Mouse (Mus musculus): ENCODE results near the gene Rnf167. TPM values are rescaled to one million over a fixed set of nuclear protein-coding genes. Genes with fewer than 3 reads are reported as not detected.

The Rnf167 gene
- polyA plus RNA-seq, 1 experiment from 2014 or later: 104 TPM

GRCm38 (mm10) chr11:70619101-70619500 lies 27.9 kb upstream of the Rnf167 start, which contains the start of gene Chrne:
TSS of gene Chrne (minus strand) at chr11:70619216.
- H3K4me3 ChIP-seq: no peak within 1 kb of the TSS
- ATAC-seq (ENCODE audit: insufficient number of reproducible peaks, insufficient read depth, low FRiP score, low TSS enrichment): no peak
- H3K27ac ChIP-seq: no peak within 1 kb of the TSS
- WGBS: 35% methylated on average over 1 of the region's 1 CpGs
- H3K9ac ChIP-seq: no peak within 1 kb of the TSS
- H3K36me3 ChIP-seq: no peaks in the 10 kb centered on the region
- no peak within 1 kb of the TSS for H3K4me2 ChIP-seq (replicated peaks)
- H3K27me3 ChIP-seq: peaks cover 12% of the 10 kb centered on the region; the same call in 1 of the 2 replicates
- H3K9me3 ChIP-seq: no peaks in the 10 kb centered on the region
- H3K4me1 ChIP-seq: peaks cover 15% of the 10 kb centered on the region

DNA sequence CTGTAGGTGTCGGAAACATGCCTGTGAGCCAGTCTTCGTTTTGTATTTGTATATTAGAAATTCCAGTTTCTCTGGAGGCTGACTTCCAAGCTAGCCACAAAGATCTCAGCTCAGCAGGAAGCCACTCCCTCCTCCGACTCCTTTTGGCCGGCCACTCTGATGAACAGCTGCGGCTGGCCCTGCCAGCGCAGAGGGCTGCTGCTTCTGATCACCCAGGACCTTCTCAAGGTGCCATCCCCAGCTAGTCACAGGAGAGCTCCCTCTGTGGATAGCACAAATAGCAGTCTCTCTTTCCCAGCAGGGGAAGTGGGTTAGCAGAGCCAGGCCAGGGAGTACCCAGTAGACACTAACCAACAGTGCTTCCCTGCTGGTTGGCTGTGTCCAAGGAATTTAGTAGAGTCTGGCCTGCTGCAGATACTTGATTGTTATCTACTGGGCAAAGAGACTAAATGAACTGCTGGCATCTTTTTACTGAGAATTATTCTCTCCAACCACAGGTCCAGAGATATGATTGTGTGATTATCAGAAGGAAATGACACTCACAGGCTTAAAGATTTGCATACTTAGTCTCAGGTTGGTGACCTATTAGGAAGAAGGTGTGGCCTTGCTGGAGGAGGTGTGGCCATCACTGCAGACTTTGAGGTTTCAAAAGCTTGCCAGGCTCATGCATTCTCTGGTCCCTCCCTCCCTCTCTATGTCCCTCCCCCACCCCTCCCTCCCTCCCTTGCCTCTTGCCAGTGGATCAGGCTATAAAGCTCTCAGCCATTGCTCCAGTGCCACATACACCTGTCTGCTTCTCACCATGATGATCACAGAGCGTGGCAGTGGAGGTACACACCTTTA lies 24.8 kb upstream of the Rnf167 start:
- Histone ChIP-seq H3K9ac (no peak overlapping the region), H3K36me3 (no peaks in the 10 kb centered on the region), H3K4me3 (no peak overlapping the region), H3K27me3 (no peaks in the 10 kb centered on the region), H3K4me2 (replicated peaks) (no peak overlapping the region), H3K27ac (no peak overlapping the region), H3K9me3 (no peaks in the 10 kb centered on the region), H3K4me1 (no peaks in the 10 kb centered on the region)
- WGBS: 50% methylated on average over 7 of the region's 7 CpGs
- no peak for ATAC-seq (ENCODE audit: insufficient number of reproducible peaks, insufficient read depth, low FRiP score, low TSS enrichment)

- no peak for ATAC-seq (ENCODE audit: insufficient number of reproducible peaks, insufficient read depth, low FRiP score, low TSS enrichment)
- H3K4me2 ChIP-seq (replicated peaks): no peak overlapping the region
- no peaks in the 10 kb centered on the region for H3K9me3 ChIP-seq
- H3K27ac ChIP-seq: no peak overlapping the region
- H3K36me3 ChIP-seq: no peaks in the 10 kb centered on the region
- no peaks in the 10 kb centered on the region for H3K27me3 ChIP-seq
- WGBS: 85% methylated on average over 10 of the region's 10 CpGs
- H3K4me3 ChIP-seq: no peak overlapping the region
- no peak overlapping the region for H3K9ac ChIP-seq
- H3K4me1 ChIP-seq: no peaks in the 10 kb centered on the region
Measured at GRCm38 (mm10) chr11:70623053-70623742, 23.8 kb upstream of the Rnf167 start.

DNA sequence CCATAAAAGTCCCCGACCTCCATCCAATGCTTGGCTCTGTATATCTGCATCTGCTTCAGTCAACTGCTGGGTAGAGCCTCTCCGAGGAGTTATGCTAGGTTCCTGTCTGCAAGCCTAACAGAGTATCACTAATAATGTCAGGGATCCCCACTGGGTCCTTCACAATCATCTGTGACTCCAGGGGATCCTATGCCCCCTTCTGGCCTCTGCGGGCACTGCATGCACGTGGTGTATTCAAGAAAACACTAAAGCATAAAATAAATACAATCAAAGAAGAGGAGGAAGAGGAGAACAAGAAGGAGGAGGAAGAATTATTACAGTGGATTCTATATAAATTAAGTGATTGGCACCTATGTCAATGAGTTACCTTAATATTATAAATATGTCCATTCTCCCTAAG lies 21.6 kb upstream of the Rnf167 start:
- Histone ChIP-seq H3K27ac (no peak overlapping the region), H3K9me3 (no peaks in the 10 kb centered on the region), H3K4me3 (no peak overlapping the region), H3K9ac (no peak overlapping the region), H3K27me3 (no peaks in the 10 kb centered on the region), H3K36me3 (no peaks in the 10 kb centered on the region), H3K4me2 (replicated peaks) (no peak overlapping the region), H3K4me1 (no peaks in the 10 kb centered on the region)
- ATAC-seq (ENCODE audit: insufficient number of reproducible peaks, insufficient read depth, low FRiP score, low TSS enrichment): no peak
- 49% methylated on average over 4 of the region's 4 CpGs for WGBS

DNA sequence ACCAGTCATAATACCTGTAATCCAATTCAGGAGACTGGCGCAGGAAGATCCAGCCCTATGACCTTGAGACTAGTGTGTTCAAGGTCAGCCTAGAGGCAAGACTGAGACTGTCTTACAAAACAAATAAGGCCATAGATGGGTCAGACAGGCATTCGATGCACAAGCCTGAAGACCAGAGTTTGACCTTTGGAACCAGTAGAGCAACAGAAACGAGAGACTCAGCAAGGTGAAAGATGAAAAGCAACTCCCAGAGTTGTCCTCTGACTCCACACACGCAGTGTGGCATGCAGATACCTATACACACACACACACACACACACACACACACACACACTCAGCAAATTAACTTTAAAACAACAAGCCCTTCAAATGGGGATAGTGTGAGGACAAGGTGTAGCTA lies 20.2 kb upstream of the Rnf167 start:
- H3K9me3 ChIP-seq: no peaks in the 10 kb centered on the region
- no peaks in the 10 kb centered on the region for H3K36me3 ChIP-seq
- H3K4me1 ChIP-seq: no peaks in the 10 kb centered on the region
- 65% methylated on average over 4 of the region's 4 CpGs for WGBS
- H3K4me2 ChIP-seq (replicated peaks): no peak overlapping the region
- H3K27me3 ChIP-seq: no peaks in the 10 kb centered on the region
- H3K4me3 ChIP-seq: no peak overlapping the region
- no peak overlapping the region for H3K9ac ChIP-seq
- no peak overlapping the region for H3K27ac ChIP-seq
- no peak for ATAC-seq (ENCODE audit: insufficient number of reproducible peaks, insufficient read depth, low FRiP score, low TSS enrichment)

DNA sequence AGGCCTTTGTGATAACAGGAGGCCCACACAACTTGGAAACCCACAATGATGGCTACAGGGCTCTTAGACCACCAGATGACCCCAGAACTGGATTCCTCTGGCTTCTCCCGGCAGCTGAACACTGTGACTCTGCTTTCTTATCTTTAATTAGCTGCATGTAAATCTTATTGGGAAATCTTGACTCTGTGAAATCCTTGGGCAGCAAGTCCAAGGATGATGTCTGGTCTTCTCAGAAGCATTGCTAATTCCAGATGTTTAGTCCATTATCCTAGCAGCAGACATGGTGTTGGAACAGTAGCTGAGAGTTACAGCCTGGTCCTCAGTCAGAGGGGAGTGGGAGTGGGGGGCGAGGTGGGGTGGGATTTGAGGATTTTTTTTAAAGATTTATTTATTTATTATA lies 18.6 kb upstream of the Rnf167 start:
- Histone ChIP-seq H3K4me3 (no peak overlapping the region), H3K4me1 (no peaks in the 10 kb centered on the region), H3K4me2 (replicated peaks) (no peak overlapping the region), H3K27ac (no peak overlapping the region), H3K36me3 (no peaks in the 10 kb centered on the region), H3K27me3 (no peaks in the 10 kb centered on the region), H3K9me3 (no peaks in the 10 kb centered on the region), H3K9ac (no peak overlapping the region)
- no peak for ATAC-seq (ENCODE audit: insufficient number of reproducible peaks, insufficient read depth, low FRiP score, low TSS enrichment)
- WGBS: 74% methylated on average over 2 of the region's 2 CpGs

DNA sequence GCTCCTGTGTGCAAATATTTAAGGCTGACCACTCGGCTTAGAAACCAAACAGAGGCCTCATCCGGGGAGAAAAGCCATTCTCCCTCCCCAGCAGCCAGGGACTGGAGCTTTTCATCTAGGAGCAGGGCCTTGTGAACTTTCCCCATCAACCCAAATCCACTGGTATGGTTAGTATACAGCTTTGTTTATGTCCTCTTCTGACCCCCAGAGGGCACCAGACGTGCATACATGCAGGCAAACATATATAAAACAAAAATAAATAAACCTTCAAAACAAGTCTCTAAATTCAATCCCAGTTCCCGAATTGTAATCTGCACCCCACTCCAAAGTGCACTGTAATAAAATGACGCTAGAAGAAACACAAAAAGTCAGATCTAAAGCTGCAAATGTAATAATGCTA lies 17.5 kb upstream of the Rnf167 start:
- H3K9me3 ChIP-seq: no peaks in the 10 kb centered on the region
- no peaks in the 10 kb centered on the region for H3K4me1 ChIP-seq
- H3K4me3 ChIP-seq: no peak overlapping the region
- no peaks in the 10 kb centered on the region for H3K27me3 ChIP-seq
- no peak for ATAC-seq (ENCODE audit: insufficient number of reproducible peaks, insufficient read depth, low FRiP score, low TSS enrichment)
- H3K27ac ChIP-seq: no peak overlapping the region
- no peak overlapping the region for H3K9ac ChIP-seq
- no peak overlapping the region for H3K4me2 ChIP-seq (replicated peaks)
- 60% methylated on average over 5 of the region's 5 CpGs for WGBS
- no peaks in the 10 kb centered on the region for H3K36me3 ChIP-seq

DNA sequence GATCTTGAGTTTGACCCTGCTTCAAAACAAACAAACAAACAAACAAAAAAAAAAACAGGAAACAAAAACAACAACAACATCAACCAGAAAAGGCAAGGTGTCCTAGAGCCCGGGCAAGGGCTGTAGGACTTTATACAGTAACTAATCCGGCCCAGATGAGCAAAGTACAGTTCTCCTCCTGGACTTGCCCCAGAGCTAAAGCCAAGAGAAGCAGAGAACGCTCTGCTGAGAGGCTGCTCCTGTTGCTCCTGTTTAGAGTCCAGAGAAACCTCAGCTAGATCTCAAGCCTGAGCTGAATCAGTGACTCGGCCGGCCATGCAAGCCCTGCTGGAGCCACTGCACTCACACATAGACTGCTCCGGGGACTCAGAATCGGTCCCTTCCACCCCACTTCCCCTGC lies 16.9 kb upstream of the Rnf167 start:
- ATAC-seq (ENCODE audit: insufficient number of reproducible peaks, insufficient read depth, low FRiP score, low TSS enrichment): no peak
- Histone ChIP-seq H3K27ac (no peak overlapping the region), H3K4me3 (no peak overlapping the region)

DNA sequence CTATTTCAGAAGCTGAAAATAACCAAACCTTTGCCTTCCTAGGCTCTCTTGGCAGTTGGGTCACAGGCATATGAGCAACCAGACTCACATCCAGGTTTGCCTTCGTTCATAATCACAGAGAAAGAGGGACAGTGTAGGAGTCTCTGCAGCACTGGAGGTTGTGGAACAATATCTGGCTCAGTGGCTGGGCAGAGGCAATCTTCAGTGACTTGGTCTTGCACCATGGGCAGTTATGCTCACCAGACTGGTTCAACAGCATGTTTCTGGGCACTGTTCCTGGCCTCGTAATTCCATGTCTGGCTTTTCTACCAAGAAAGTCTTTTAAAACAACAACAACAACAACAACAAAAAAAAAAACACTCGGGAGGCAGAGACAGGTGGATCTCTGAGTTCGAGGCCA lies 11.4 kb upstream of the Rnf167 start:
- H3K27ac ChIP-seq: no peak overlapping the region
- ATAC-seq (ENCODE audit: insufficient number of reproducible peaks, insufficient read depth, low FRiP score, low TSS enrichment): no peak
- 78% methylated on average over 4 of the region's 4 CpGs for WGBS
- H3K4me2 ChIP-seq (replicated peaks): no peak overlapping the region
- no peaks in the 10 kb centered on the region for H3K36me3 ChIP-seq
- no peaks in the 10 kb centered on the region for H3K9me3 ChIP-seq
- no peak overlapping the region for H3K4me3 ChIP-seq
- H3K9ac ChIP-seq: no peak overlapping the region
- H3K27me3 ChIP-seq: no peaks in the 10 kb centered on the region
- H3K4me1 ChIP-seq: no peaks in the 10 kb centered on the region

More for the DNA sequence above, 16.9 kb upstream of the Rnf167 start:
- Histone ChIP-seq H3K36me3 (no peaks in the 10 kb centered on the region), H3K27me3 (no peaks in the 10 kb centered on the region), H3K9me3 (no peaks in the 10 kb centered on the region), H3K4me1 (no peaks in the 10 kb centered on the region), H3K9ac (no peak overlapping the region), H3K4me2 (replicated peaks) (no peak overlapping the region)
- WGBS: 73% methylated on average over 7 of the region's 7 CpGs

DNA sequence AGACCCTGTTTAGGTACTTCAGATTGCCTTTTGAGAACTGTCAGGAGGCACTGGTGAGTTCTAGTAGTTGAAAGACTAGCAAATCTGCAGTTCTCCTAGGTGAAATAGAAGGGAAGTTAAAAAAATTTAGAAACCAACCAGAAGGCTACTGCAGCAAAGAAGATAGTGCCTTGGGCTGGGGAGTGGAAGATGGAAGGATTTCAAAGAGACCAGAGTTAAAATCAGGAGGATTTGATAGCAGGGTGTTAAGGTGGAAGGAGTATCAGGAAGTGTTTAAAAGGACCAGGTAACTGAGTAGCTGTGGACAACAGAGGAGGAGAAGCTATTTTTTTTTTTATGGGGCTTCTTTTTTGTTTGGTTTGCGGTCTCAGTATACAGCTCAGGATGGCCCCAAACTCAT lies 9.3 kb upstream of the Rnf167 start:
- Histone ChIP-seq H3K4me2 (replicated peaks) (no peak overlapping the region), H3K27me3 (no peaks in the 10 kb centered on the region)
- WGBS: 100% methylated on average over 1 of the region's 1 CpGs

DNA sequence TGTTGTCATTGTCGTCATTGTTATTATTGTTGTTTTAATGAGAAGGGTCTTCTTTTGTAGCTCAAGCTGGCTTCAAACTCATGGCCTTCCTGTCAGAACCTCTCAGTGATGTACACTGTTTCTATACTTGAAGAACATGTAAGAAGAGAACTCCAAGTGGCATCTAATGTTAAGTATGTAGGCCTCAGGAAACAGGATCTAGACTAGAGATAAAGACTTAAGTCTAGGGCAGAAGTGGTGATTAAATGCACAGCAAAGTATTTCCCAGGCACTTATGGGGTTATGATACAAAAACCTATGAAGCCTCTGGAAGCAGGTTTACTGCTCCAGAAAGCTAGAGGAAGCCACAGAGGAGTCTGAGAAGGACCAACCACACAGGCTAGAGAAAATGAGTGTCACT lies 8.7 kb upstream of the Rnf167 start:
- no peak overlapping the region for H3K4me2 ChIP-seq (replicated peaks)
- no peak for ATAC-seq (ENCODE audit: insufficient number of reproducible peaks, insufficient read depth, low FRiP score, low TSS enrichment)
- no peaks in the 10 kb centered on the region for H3K27me3 ChIP-seq
- no peak overlapping the region for H3K9ac ChIP-seq
- 82% methylated on average over 1 of the region's 1 CpGs for WGBS
- H3K4me3 ChIP-seq: no peak overlapping the region
- H3K9me3 ChIP-seq: no peaks in the 10 kb centered on the region
- peaks cover 8% of the 10 kb centered on the region; the same call in 1 of the 2 replicates for H3K36me3 ChIP-seq
- H3K27ac ChIP-seq: no peak overlapping the region
- H3K4me1 ChIP-seq: no peaks in the 10 kb centered on the region

More for the DNA sequence above, 9.3 kb upstream of the Rnf167 start:
- H3K9me3 ChIP-seq: no peaks in the 10 kb centered on the region
- no peak overlapping the region for H3K9ac ChIP-seq
- no peak for ATAC-seq (ENCODE audit: insufficient number of reproducible peaks, insufficient read depth, low FRiP score, low TSS enrichment)
- no peak overlapping the region for H3K27ac ChIP-seq
- H3K4me3 ChIP-seq: no peak overlapping the region
- no peaks in the 10 kb centered on the region for H3K4me1 ChIP-seq
- peaks cover 3% of the 10 kb centered on the region; the same call in 1 of the 2 replicates for H3K36me3 ChIP-seq

- WGBS: 49% methylated on average over 5 of the region's 5 CpGs
- Histone ChIP-seq H3K36me3 (peaks cover 11% of the 10 kb centered on the region; the same call in 1 of the 2 replicates), H3K9ac (no peak within 1 kb of the TSS), H3K4me3 (no peak within 1 kb of the TSS), H3K4me2 (replicated peaks) (no peak within 1 kb of the TSS), H3K4me1 (no peaks in the 10 kb centered on the region), H3K27ac (no peak within 1 kb of the TSS), H3K27me3 (no peaks in the 10 kb centered on the region), H3K9me3 (no peaks in the 10 kb centered on the region)
- no peak for ATAC-seq (ENCODE audit: insufficient number of reproducible peaks, insufficient read depth, low FRiP score, low TSS enrichment)
Measured at GRCm38 (mm10) chr11:70638714-70639278, 8.2 kb upstream of the Rnf167 start, which contains the start of gene Gp1ba. TSS of gene Gp1ba (plus strand) at chr11:70639122.
